Mouse (Mus musculus): ENCODE data around the gene Rpl29. TPM values are rescaled to one million over a fixed set of nuclear protein-coding genes. Genes with fewer than 3 reads are reported as not detected.

The Rpl29 gene
- polyA plus RNA-seq, 1 experiment, result 357 TPM

DNA sequence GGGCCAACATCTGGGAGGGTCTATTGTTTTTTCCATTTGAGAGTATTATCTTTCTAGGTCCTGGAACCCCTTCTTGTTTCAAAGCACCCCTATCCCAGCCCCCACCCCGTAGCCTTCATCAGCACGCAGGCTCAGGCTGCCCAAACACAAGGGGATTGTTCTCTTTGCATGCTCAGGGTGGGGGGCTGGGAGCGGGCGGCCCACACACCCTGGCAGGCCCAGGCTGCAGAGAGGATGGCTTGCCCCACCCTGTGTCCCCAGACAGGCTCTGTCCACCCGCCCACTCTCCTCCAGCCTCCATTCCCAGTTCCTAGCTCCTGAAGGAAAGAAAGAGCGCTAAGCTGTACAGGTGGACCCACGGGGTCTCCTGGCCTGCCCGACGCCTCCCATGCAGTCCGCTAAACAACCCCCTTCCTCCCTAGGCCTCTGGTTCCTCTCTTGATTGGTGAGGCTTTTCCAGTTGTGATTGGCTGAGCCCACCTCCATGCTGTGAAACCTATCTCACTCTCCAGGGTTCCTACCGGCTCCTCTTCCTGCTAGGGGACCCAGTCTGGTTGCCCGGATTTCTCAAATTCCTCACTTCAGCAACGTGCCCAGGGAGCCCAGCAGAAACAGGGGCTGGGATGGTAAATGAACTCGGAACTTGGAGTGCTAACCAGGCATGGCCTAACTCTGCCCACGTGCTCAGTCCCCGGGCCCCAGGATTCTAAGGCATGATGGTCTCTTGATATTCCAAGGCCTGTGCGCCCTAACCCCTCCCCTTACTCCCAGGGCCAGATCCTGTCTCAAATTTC, 25.8 kb downstream of the Rpl29 start:
- H3K27me3 ChIP-seq (ENCODE audit: control insufficient read depth, insufficient read depth, low read length), result no peaks in the 10 kb centered on the region
- H3K4me3 ChIP-seq (ENCODE audit: control insufficient read depth, low read depth, low read length), result peak overlapping the region; percentile 66
- H3K27ac ChIP-seq (ENCODE audit: control insufficient read depth, insufficient read depth, low read depth, low read length), result no peak overlapping the region
- H3K4me1 ChIP-seq (ENCODE audit: control insufficient read depth, insufficient read depth, low read length), result peaks cover 22% of the 10 kb centered on the region
- no peaks in the 10 kb centered on the region for H3K36me3 ChIP-seq (ENCODE audit: control insufficient read depth, insufficient read depth, low read length)
- TF ChIP-seq CTCF (IDR thresholded peaks at IDR 0.05; ENCODE audit: control insufficient read depth, insufficient read depth, insufficient replicate concordance, low read depth, low read length), result no peak
- TF ChIP-seq POLR2A (IDR thresholded peaks at IDR 0.05; ENCODE audit: control insufficient read depth, low read depth, low read length), result no peak

DNA sequence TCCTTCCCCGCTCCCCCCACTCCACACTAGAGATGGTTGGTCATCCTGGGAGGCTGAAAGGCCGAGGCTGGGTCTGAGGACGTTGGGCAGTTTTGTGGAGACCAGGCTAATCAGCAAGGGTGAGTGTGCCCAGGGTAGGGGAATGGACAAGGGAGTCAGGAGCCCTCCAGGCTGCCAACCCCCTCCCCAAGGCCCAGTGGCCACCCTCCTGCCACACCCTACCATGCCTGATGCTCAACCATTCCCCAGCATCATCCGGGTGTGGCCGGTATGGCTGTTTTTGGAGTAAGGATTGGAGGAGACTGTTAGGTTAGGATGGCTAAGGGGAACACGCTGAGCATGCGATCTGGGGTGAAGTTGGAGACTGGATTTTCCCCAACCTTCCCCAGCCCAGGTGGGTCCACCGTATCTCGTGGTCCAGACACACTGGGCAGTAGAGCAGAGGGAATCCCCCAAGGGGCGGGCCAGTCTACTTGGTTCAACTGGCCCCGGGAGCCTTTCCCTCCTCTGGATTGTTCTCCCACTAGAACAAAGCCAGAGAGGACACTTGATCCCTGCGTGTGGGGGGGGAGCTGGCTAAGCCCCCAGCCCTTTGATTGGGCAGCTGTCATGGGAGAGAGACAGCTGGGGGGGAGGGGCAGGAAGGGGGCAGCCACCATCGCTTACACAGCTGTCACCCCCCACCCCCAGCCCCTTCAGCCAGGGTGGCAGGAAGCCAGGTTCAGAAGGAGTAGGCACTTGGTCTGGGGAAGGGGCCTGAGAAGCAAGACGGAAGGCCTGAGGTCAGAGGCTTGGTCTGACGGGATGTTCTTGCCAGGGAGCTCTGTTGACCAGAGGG, 27.3 kb downstream of the Rpl29 start:
- no peak for TF ChIP-seq POLR2A (IDR thresholded peaks at IDR 0.05; ENCODE audit: control insufficient read depth, low read depth, low read length)
- no peak for TF ChIP-seq CTCF (IDR thresholded peaks at IDR 0.05; ENCODE audit: control insufficient read depth, insufficient read depth, insufficient replicate concordance, low read depth, low read length)
- peaks cover 20% of the 10 kb centered on the region for H3K4me1 ChIP-seq (ENCODE audit: control insufficient read depth, insufficient read depth, low read length)
- H3K36me3 ChIP-seq (ENCODE audit: control insufficient read depth, insufficient read depth, low read length), result no peaks in the 10 kb centered on the region
- no peak overlapping the region for H3K4me3 ChIP-seq (ENCODE audit: control insufficient read depth, low read depth, low read length)
- H3K27me3 ChIP-seq (ENCODE audit: control insufficient read depth, insufficient read depth, low read length), result no peaks in the 10 kb centered on the region
- no peak overlapping the region for H3K27ac ChIP-seq (ENCODE audit: control insufficient read depth, insufficient read depth, low read depth, low read length)

GRCm38 (mm10) chr9:106457163-106457559, 27.9 kb downstream of the Rpl29 start:
- no peak overlapping the region for H3K27ac ChIP-seq (ENCODE audit: control insufficient read depth, insufficient read depth, low read depth, low read length)
- no peaks in the 10 kb centered on the region for H3K27me3 ChIP-seq (ENCODE audit: control insufficient read depth, insufficient read depth, low read length)
- H3K4me3 ChIP-seq (ENCODE audit: control insufficient read depth, low read depth, low read length), result no peak overlapping the region
- peaks cover 20% of the 10 kb centered on the region for H3K4me1 ChIP-seq (ENCODE audit: control insufficient read depth, insufficient read depth, low read length)
- no peak for TF ChIP-seq CTCF (IDR thresholded peaks at IDR 0.05; ENCODE audit: control insufficient read depth, insufficient read depth, insufficient replicate concordance, low read depth, low read length)
- TF ChIP-seq POLR2A (IDR thresholded peaks at IDR 0.05; ENCODE audit: control insufficient read depth, low read depth, low read length), result no peak
- no peaks in the 10 kb centered on the region for H3K36me3 ChIP-seq (ENCODE audit: control insufficient read depth, insufficient read depth, low read length)

- H3K4me1 ChIP-seq (ENCODE audit: control insufficient read depth, insufficient read depth, low read length), result peaks cover 16% of the 10 kb centered on the region
- H3K27me3 ChIP-seq (ENCODE audit: control insufficient read depth, insufficient read depth, low read length), result no peaks in the 10 kb centered on the region
- TF ChIP-seq CTCF (IDR thresholded peaks at IDR 0.05; ENCODE audit: control insufficient read depth, insufficient read depth, insufficient replicate concordance, low read depth, low read length) (no peak), POLR2A (IDR thresholded peaks at IDR 0.05; ENCODE audit: control insufficient read depth, low read depth, low read length) (no peak)
- H3K27ac ChIP-seq (ENCODE audit: control insufficient read depth, insufficient read depth, low read depth, low read length), result no peak overlapping the region
- H3K4me3 ChIP-seq (ENCODE audit: control insufficient read depth, low read depth, low read length), result no peak overlapping the region
- no peaks in the 10 kb centered on the region for H3K36me3 ChIP-seq (ENCODE audit: control insufficient read depth, insufficient read depth, low read length)
These were observed 28.7 kb downstream of the Rpl29 start for GRCm38 (mm10) chr9:106457920-106458319.

DNA sequence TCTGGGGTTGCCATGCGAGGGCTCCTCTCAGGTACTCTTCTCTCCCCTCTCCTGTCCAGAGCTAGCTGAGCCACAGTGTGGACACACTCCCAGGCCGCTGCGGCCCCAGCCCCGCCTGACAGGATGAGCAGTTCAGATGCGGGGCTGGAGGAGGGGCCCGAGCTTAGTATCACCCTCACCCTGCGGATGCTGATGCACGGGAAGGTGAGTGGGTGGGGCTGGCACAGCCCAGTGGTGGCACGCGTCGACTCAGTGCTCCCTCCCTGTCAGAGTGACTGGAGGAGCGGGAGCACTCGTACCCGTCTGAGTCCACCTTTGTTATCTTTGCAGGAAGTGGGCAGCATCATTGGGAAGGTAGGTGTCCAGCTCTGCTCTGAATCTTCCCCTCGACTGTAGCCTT, 30.7 kb downstream of the Rpl29 start:
- no peak overlapping the region for H3K27ac ChIP-seq (ENCODE audit: control insufficient read depth, insufficient read depth, low read depth, low read length)
- no peaks in the 10 kb centered on the region for H3K36me3 ChIP-seq (ENCODE audit: control insufficient read depth, insufficient read depth, low read length)
- no peaks in the 10 kb centered on the region for H3K27me3 ChIP-seq (ENCODE audit: control insufficient read depth, insufficient read depth, low read length)
- H3K4me3 ChIP-seq (ENCODE audit: control insufficient read depth, low read depth, low read length), result no peak overlapping the region
- H3K4me1 ChIP-seq (ENCODE audit: control insufficient read depth, insufficient read depth, low read length), result peaks cover 13% of the 10 kb centered on the region
- TF ChIP-seq POLR2A (IDR thresholded peaks at IDR 0.05; ENCODE audit: control insufficient read depth, low read depth, low read length), result no peak
- no peak for TF ChIP-seq CTCF (IDR thresholded peaks at IDR 0.05; ENCODE audit: control insufficient read depth, insufficient read depth, insufficient replicate concordance, low read depth, low read length)

- H3K4me1 ChIP-seq (ENCODE audit: control insufficient read depth, insufficient read depth, low read length), result peaks cover 10% of the 10 kb centered on the region
- H3K4me3 ChIP-seq (ENCODE audit: control insufficient read depth, low read depth, low read length), result no peak overlapping the region
- no peaks in the 10 kb centered on the region for H3K36me3 ChIP-seq (ENCODE audit: control insufficient read depth, insufficient read depth, low read length)
- H3K27me3 ChIP-seq (ENCODE audit: control insufficient read depth, insufficient read depth, low read length), result no peaks in the 10 kb centered on the region
- TF ChIP-seq CTCF (IDR thresholded peaks at IDR 0.05; ENCODE audit: control insufficient read depth, insufficient read depth, insufficient replicate concordance, low read depth, low read length) (no peak), POLR2A (IDR thresholded peaks at IDR 0.05; ENCODE audit: control insufficient read depth, low read depth, low read length) (no peak)
- H3K27ac ChIP-seq (ENCODE audit: control insufficient read depth, insufficient read depth, low read depth, low read length), result no peak overlapping the region
These were observed 31.3 kb downstream of the Rpl29 start for GRCm38 (mm10) chr9:106460401-106461025.

- peaks cover 11% of the 10 kb centered on the region for H3K4me1 ChIP-seq (ENCODE audit: control insufficient read depth, insufficient read depth, low read length)
- no peak overlapping the region for H3K4me3 ChIP-seq (ENCODE audit: control insufficient read depth, low read depth, low read length)
- TF ChIP-seq CTCF (IDR thresholded peaks at IDR 0.05; ENCODE audit: control insufficient read depth, insufficient read depth, insufficient replicate concordance, low read depth, low read length), result no peak
- no peak for TF ChIP-seq POLR2A (IDR thresholded peaks at IDR 0.05; ENCODE audit: control insufficient read depth, low read depth, low read length)
- H3K27ac ChIP-seq (ENCODE audit: control insufficient read depth, insufficient read depth, low read depth, low read length), result no peak overlapping the region
- no peaks in the 10 kb centered on the region for H3K36me3 ChIP-seq (ENCODE audit: control insufficient read depth, insufficient read depth, low read length)
- H3K27me3 ChIP-seq (ENCODE audit: control insufficient read depth, insufficient read depth, low read length), result no peaks in the 10 kb centered on the region
These were observed 31.8 kb downstream of the Rpl29 start for GRCm38 (mm10) chr9:106461026-106461415.

All from testis, adult 2 months (tissue).